Mouse (Mus musculus) urinary bladder, postnatal 14 days (tissue): ENCODE data around the gene Slc16a1.
"Not testable (repeated sequence)": the region's sequence is repeated elsewhere in the genome, so short reads cannot be mapped to it uniquely, and the experiment has no call there.

Experiments used
- DNase-seq: peaks from one replicate; pipeline ENCODE4 v3.0.0; 2021; ENCODE audit warnings: low spot score

The Slc16a1 gene

GRCm38 (mm10) chr3:104674329-104675220, 36.1 kb downstream of the Slc16a1 start:
- DNase-seq: peak; percentile 41

- peak; percentile 79 for DNase-seq
Measured at GRCm38 (mm10) chr3:104675258-104675851, 36.9 kb downstream of the Slc16a1 start.

- DNase-seq: no peak
Measured at GRCm38 (mm10) chr3:104677781-104678180, 39.3 kb downstream of the Slc16a1 start.

- DNase-seq: no peak
Measured at GRCm38 (mm10) chr3:104678826-104679225, 40.4 kb downstream of the Slc16a1 start.

- peak; percentile 57 for DNase-seq
Measured at GRCm38 (mm10) chr3:104682671-104683504, 44.4 kb downstream of the Slc16a1 start.

- peak; percentile 83 for DNase-seq
Measured at GRCm38 (mm10) chr3:104700751-104701335, 62.4 kb downstream of the Slc16a1 start.

GRCm38 (mm10) chr3:104701761-104702160, 63.3 kb downstream of the Slc16a1 start:
- no peak for DNase-seq

GRCm38 (mm10) chr3:104703941-104704340, 65.5 kb downstream of the Slc16a1 start:
- DNase-seq: no peak

GRCm38 (mm10) chr3:104706446-104706845, 68.0 kb downstream of the Slc16a1 start:
- no peak for DNase-seq

- not testable (repeated sequence) for DNase-seq
Measured at GRCm38 (mm10) chr3:104706951-104707771, 68.7 kb downstream of the Slc16a1 start.

GRCm38 (mm10) chr3:104707772-104708144, 69.3 kb downstream of the Slc16a1 start:
- not testable (repeated sequence) for DNase-seq
